Mouse (Mus musculus): ENCODE results near the gene Grid1. TPM values are rescaled to one million over a fixed set of nuclear protein-coding genes. Genes with fewer than 3 reads are reported as not detected.

The Grid1 gene
- polyA plus RNA-seq, 1 experiment from 2014 or later: 0.40 TPM

DNA sequence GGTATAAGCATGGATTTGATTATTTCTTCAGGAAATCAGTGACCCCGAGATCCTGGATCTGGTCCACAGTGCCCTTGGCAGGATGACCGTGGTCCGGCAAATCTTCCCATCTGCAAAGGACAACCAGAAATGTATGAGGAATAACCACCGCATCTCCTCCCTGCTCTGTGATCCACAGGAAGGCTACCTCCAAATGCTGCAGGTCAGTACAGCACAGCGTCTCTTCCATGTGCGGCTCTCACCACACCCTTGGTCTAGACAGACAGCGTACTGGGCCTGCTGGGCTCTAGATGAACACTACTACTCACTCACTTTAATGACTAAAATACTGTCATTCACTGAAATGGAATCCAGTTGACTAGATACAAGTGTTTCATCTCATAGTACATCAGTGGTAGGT, 489.3 kb downstream of the Grid1 start:
- Histone ChIP-seq H3K36me3 (no peaks in the 10 kb centered on the region), H3K9ac (no peak overlapping the region), H3K4me3 (no peak overlapping the region), H3K4me1 (no peaks in the 10 kb centered on the region), H3K27me3 (no peaks in the 10 kb centered on the region), H3K27ac (no peak overlapping the region), H3K4me2 (no peak overlapping the region), H3K9me3 (no peaks in the 10 kb centered on the region)
- WGBS: 85% methylated on average over 7 of the region's 7 CpGs
- no peak for ATAC-seq (ENCODE audit: borderline replicate concordance, extremely low read depth, low FRiP score, low TSS enrichment)

DNA sequence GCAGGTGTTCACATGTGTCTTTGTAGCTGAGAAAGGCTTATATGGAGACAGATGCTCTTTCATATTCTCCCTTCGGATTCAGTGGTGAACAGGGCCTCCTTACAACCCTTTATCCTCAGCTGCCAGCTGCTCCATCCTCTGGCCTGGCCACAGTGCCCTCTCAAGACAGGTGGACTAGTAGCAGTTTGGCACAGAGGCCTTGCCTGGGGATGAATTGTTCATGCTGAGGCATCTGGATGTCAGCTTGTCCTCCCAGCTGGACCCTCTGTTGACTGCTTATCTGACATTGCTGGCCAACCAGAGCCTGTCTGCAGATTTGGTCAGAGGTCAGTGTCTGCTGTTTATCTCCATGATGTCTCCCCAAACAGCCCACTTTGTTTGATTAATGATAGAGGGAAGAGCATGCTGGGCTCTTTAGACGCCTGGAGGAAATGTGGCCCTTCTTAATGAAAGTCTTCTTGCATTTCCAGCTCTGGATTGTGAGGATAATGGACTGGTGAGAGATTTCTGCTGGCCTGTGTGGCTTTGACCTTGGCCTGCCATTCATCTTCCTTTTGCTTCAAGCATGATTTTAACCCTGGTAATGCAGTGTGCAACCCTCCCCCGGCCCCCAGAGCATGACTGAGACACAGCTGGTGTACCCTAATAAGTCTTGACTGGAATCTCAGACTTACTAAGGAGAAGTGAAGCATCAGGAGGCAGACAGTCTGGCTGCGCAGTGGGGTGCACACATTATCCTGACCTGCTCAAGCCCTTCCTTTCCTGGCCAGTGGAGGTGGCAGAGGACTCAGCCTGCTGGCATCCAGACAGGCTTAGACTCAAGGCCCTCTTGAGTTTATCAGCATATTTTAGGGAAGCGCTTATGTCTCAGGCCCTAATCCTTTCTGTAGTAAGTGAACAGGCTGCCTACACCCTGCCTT, 493.7 kb downstream of the Grid1 start:
- H3K36me3 ChIP-seq: no peaks in the 10 kb centered on the region
- no peaks in the 10 kb centered on the region for H3K4me1 ChIP-seq
- H3K9me3 ChIP-seq: no peaks in the 10 kb centered on the region
- WGBS: 31% methylated on average over 5 of the region's 5 CpGs
- no peak for ATAC-seq (ENCODE audit: borderline replicate concordance, extremely low read depth, low FRiP score, low TSS enrichment)
- H3K27me3 ChIP-seq: no peaks in the 10 kb centered on the region
- H3K4me3 ChIP-seq: no peak overlapping the region
- H3K9ac ChIP-seq: no peak overlapping the region
- no peak overlapping the region for H3K27ac ChIP-seq
- H3K4me2 ChIP-seq: no peak overlapping the region

DNA sequence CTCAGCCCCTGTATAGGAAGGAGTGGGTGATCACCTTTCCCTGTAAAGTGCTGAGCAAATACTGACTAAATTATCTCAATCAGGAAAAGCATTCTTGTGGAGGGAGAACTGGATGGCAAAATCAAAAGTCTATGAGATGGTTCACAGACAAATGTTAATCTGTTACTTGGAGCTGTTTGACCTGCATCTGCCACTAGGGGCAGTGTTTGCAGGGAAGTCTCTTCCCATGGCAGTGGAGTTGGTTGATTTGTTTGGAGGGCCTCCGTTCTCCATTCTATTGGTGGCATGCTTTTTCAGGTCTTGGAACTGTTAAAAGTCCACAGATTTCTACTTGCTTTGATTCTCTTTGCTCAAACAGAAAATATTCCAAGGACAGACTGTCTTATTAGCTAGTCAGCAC, 506.4 kb downstream of the Grid1 start:
- H3K4me1 ChIP-seq: no peaks in the 10 kb centered on the region
- no peak overlapping the region for H3K4me3 ChIP-seq
- no peak for ATAC-seq (ENCODE audit: borderline replicate concordance, extremely low read depth, low FRiP score, low TSS enrichment)
- no peak overlapping the region for H3K27ac ChIP-seq
- H3K9ac ChIP-seq: no peak overlapping the region
- no peaks in the 10 kb centered on the region for H3K36me3 ChIP-seq
- WGBS: 85% methylated on average over 1 of the region's 1 CpGs
- H3K27me3 ChIP-seq: no peaks in the 10 kb centered on the region
- H3K4me2 ChIP-seq: no peak overlapping the region
- H3K9me3 ChIP-seq: no peaks in the 10 kb centered on the region

DNA sequence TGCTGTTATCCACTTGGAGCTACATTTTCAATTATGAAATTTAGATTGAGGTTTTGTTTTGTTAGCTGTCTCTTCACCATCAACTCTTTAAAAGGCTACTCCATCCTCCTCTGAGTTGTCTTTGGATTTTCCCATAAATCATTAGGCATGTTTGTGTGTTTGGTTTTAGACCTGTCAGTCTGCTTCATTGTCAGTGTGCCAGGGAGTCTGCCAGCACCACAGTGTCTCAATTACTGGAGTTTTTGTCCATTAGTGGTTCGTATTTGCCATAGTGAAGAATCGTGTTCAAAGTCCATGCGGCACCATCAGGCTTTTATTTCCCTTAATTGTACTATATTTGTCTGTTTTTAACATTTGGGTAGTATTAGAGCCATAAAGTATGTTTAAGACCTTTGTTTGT, 516.7 kb downstream of the Grid1 start:
- Histone ChIP-seq H3K27me3 (no peaks in the 10 kb centered on the region), H3K4me3 (no peak overlapping the region), H3K9me3 (no peaks in the 10 kb centered on the region), H3K4me2 (no peak overlapping the region), H3K4me1 (no peaks in the 10 kb centered on the region), H3K9ac (no peak overlapping the region), H3K36me3 (no peaks in the 10 kb centered on the region), H3K27ac (no peak overlapping the region)
- ATAC-seq (ENCODE audit: borderline replicate concordance, extremely low read depth, low FRiP score, low TSS enrichment): no peak
- 80% methylated on average over 3 of the region's 3 CpGs for WGBS

DNA sequence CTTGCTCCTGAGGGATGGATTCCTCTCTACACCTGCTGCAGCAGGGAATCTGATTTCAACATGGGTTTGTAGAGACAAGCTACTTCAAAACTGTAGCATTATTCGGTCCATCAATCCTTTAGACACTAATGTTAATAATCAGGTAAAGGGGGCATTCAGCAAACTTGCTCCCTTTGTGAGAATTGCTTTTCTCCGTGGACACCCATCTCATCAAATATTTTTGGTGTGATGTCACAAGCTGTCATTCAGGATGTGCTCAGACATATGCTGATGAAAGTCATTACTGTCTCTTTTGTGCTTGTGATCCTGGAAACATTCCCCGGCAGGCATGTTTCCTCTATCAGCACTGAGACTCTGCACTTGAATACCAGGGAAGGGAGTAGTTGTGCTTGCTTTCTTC, 536.1 kb downstream of the Grid1 start:
- 73% methylated on average over 3 of the region's 3 CpGs for WGBS
- Histone ChIP-seq H3K27me3 (no peaks in the 10 kb centered on the region), H3K9ac (no peak overlapping the region)

DNA sequence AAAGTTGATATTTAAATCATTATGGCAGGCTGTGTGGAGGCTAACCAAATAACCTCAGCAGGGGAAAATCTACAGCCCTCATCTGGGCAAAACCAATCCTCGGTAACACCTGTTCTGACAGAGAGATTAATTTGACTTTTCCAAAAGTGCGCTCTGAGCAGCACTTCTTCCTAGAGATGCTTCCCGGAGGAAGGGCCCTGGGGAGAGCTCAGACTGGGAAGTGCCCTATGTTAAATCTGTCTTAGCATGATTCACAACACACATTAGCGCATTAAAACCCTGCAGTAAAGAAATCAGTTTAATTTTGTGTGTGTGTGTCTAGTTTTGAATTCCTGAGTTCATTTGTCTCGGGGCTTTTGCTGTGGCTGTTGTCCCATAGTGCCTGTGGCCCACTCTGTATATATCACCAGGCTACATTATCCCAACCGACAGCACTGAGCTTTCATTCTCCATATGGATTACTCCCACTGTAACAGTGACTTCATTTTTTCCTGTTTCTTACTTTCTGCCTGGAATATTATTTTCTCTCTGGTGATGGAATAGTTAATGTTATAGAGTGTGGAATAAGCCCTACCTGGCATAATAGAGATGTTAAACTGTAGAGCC, 536.7 kb downstream of the Grid1 start:
- no peak for ATAC-seq (ENCODE audit: borderline replicate concordance, extremely low read depth, low FRiP score, low TSS enrichment)
- Histone ChIP-seq H3K27me3 (no peaks in the 10 kb centered on the region), H3K9me3 (no peaks in the 10 kb centered on the region), H3K36me3 (no peaks in the 10 kb centered on the region), H3K27ac (no peak overlapping the region), H3K4me3 (no peak overlapping the region), H3K9ac (no peak overlapping the region), H3K4me2 (no peak overlapping the region), H3K4me1 (no peaks in the 10 kb centered on the region)
- WGBS: 78% methylated on average over 6 of the region's 6 CpGs

More for the DNA sequence above, 536.1 kb downstream of the Grid1 start:
- Histone ChIP-seq H3K9me3 (no peaks in the 10 kb centered on the region), H3K4me2 (no peak overlapping the region), H3K36me3 (no peaks in the 10 kb centered on the region), H3K27ac (no peak overlapping the region), H3K4me1 (no peaks in the 10 kb centered on the region), H3K4me3 (no peak overlapping the region)
- no peak for ATAC-seq (ENCODE audit: borderline replicate concordance, extremely low read depth, low FRiP score, low TSS enrichment)

DNA sequence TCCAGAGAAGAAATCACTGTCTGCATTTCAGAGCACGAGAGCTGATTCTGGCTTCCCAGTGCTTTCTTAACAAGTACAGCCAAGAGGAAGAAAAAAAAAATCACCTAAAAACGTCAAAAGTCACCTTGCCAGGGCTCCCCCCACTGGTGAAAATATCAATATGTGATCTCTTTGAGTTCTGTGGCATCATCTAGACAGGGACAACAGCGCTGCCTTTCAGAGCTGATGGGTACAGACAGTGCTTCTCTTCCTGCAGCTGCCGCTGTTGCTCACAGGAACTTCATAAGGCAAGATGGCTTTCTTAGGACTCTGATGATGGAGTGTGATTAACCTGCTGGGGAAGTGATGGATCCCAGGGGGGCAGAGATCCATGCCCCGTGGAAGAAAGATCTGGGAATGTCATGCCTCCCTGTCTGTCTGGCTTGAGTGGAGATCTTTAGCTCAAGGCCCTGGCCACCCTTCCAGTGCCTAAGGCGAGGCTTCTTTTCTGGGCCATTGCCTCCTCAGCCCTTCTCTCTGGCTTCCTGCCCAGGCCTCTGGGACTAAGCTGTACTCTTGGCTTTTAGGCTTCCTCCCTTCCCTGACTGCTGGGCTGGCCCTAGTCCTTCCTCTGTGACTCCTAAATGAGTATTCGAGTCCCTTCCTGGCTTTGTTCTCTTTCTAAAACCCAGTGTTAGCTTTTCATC, 538.4 kb downstream of the Grid1 start:
- Histone ChIP-seq H3K36me3 (no peaks in the 10 kb centered on the region), H3K27ac (no peak overlapping the region), H3K4me3 (no peak overlapping the region), H3K4me2 (no peak overlapping the region), H3K4me1 (no peaks in the 10 kb centered on the region), H3K9ac (no peak overlapping the region), H3K27me3 (no peaks in the 10 kb centered on the region), H3K9me3 (no peaks in the 10 kb centered on the region)
- 34% methylated on average over 7 of the region's 7 CpGs for WGBS
- ATAC-seq (ENCODE audit: borderline replicate concordance, extremely low read depth, low FRiP score, low TSS enrichment): no peak

DNA sequence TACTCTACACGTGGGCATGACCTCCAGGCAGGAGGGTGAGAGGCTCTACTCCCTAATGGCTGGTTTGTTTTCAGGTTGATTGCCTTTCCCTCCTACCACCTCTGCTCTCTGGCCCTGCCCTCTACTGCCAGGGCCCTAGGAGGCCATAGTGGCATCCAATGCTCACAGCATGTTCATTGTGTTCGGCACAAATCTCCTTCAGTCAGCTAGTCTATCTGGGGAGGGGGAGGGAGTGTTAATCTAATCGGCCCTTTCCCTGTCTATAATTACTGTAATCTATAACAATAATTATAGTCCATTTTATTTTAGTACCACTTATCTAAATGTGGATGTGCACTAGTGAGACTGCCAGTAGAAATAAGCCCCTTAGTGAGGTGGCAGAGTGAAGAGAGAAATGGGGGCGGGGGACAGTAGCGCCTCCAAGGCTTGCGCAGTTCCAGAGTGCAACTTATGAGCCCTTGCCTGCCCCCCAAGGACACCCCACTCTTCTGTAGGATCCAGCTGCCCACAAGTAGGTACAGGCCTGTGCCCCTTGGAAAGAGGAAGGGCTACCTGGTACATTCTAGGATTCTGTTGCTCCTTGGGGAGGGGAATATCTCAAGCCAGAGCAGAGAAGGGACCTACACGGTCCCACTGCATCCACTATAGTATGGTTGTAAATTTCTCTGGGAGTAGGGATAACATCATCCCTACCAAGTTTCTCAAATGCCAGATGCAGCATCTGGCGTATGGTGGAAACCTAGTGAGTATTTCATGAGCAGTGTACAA, 545.5 kb downstream of the Grid1 start:
- Histone ChIP-seq H3K4me2 (no peak overlapping the region), H3K4me3 (no peak overlapping the region), H3K36me3 (no peaks in the 10 kb centered on the region), H3K9ac (no peak overlapping the region), H3K4me1 (no peaks in the 10 kb centered on the region), H3K27ac (no peak overlapping the region), H3K9me3 (no peaks in the 10 kb centered on the region), H3K27me3 (no peaks in the 10 kb centered on the region)
- 78% methylated on average over 8 of the region's 8 CpGs for WGBS
- ATAC-seq (ENCODE audit: borderline replicate concordance, extremely low read depth, low FRiP score, low TSS enrichment): no peak

DNA sequence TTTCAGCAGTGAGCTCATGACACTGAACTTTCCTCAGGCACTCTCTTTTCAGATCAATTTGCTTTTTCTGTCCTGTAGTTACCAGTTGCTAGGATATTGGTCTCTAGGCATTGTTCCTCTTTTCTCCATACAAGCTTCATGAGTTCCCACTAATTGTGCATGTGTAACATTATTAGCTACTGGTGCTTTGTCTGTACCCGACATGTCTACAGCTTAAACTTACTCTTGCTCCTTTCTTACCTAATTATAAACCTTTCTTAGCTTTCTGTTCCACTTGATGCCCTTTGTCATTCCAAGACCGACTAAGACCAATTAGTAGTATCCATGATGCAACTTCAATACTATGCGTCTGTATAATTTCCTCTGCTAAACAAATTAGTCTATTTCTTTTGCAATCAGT, 554.5 kb downstream of the Grid1 start:
- 86% methylated on average over 3 of the region's 3 CpGs for WGBS
- no peaks in the 10 kb centered on the region for H3K27me3 ChIP-seq
- no peak for ATAC-seq (ENCODE audit: borderline replicate concordance, extremely low read depth, low FRiP score, low TSS enrichment)
- H3K4me1 ChIP-seq: no peaks in the 10 kb centered on the region
- H3K9me3 ChIP-seq: no peaks in the 10 kb centered on the region
- H3K4me2 ChIP-seq: no peak overlapping the region
- no peaks in the 10 kb centered on the region for H3K36me3 ChIP-seq
- H3K4me3 ChIP-seq: no peak overlapping the region
- H3K9ac ChIP-seq: no peak overlapping the region
- no peak overlapping the region for H3K27ac ChIP-seq

DNA sequence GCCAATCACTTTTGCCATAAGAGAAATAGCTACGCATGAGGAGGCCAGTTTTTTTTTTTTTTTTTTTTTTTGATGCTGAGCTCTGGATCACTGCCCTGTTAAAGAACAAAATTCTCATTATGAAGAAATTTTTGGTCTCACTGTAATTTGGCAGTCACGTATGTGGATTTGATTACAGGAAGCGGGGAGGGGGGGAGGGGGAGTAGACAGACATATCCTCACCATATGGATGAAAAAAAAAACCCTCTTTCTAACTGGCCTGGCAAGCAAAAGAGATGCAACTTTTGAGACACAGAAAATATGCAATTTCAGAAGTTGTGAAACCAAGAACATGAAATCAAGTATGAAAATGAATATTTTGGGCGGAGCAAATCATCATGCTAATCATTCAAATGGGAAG, 573.7 kb downstream of the Grid1 start:
- no peak overlapping the region for H3K27ac ChIP-seq
- 54% methylated on average over 4 of the region's 4 CpGs for WGBS
- no peaks in the 10 kb centered on the region for H3K4me1 ChIP-seq
- no peak for ATAC-seq (ENCODE audit: borderline replicate concordance, extremely low read depth, low FRiP score, low TSS enrichment)
- no peaks in the 10 kb centered on the region for H3K9me3 ChIP-seq
- H3K4me3 ChIP-seq: no peak overlapping the region
- no peaks in the 10 kb centered on the region for H3K36me3 ChIP-seq
- no peak overlapping the region for H3K4me2 ChIP-seq
- H3K27me3 ChIP-seq: no peaks in the 10 kb centered on the region
- H3K9ac ChIP-seq: no peak overlapping the region

DNA sequence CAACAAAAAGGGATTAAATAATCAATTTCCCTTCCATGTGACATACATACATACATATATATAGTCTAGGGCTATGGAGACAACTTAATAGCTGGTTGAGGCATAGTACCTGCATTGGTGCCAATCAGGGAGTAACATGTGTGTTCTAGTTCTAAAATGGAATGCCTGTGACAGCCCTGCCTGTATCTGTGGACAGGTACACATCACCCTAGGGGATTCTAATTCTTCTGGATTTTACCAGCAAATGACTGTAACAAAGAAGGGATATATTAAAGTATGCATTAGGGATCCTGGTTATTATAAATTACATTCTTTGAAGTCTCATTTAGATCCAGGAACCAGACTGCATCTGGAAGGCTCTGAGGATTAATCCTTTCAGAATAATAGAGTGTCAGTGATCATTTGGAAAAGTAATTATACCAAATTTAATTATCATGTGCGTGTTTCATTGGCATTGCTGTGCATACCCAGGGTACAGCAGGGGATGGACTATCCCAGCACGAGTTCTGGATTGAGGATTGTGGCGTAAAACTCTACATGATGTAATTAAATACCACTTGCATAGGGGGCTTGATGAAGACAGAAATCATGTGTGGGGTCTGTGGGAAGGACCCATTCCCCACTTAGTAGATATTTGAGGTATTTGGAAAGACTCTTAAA, 584.5 kb downstream of the Grid1 start:
- Histone ChIP-seq H3K4me1 (no peaks in the 10 kb centered on the region), H3K27ac (no peak overlapping the region), H3K9me3 (no peaks in the 10 kb centered on the region), H3K4me3 (no peak overlapping the region), H3K4me2 (no peak overlapping the region), H3K36me3 (no peaks in the 10 kb centered on the region), H3K9ac (no peak overlapping the region), H3K27me3 (no peaks in the 10 kb centered on the region)
- 82% methylated on average over 3 of the region's 3 CpGs for WGBS
- ATAC-seq (ENCODE audit: borderline replicate concordance, extremely low read depth, low FRiP score, low TSS enrichment): no peak

All from lung, embryonic 15.5 days (tissue).